Mouse (Mus musculus): Measurements from ENCODE around the gene Ddx4. TPM values are rescaled to one million over a fixed set of nuclear protein-coding genes. Genes with fewer than 3 reads are reported as not detected.
"Not testable (repeated sequence)": the region's sequence is repeated elsewhere in the genome, so short reads cannot be mapped to it uniquely, and the experiment has no call there.

The Ddx4 gene
- polyA plus RNA-seq, 1 experiment from 2014 or later = 0.64 TPM

GRCm38 (mm10) chr13:112635174-112635837 lies 17.0 kb downstream of the Ddx4 start:
- no peak overlapping the region for H3K9ac ChIP-seq
- no peaks in the 10 kb centered on the region for H3K4me1 ChIP-seq
- H3K4me3 ChIP-seq = no peak overlapping the region
- no peaks in the 10 kb centered on the region for H3K27me3 ChIP-seq (replicated peaks)
- no peak for ATAC-seq (ENCODE audit: extremely low read depth, insufficient number of reproducible peaks, low FRiP score, low TSS enrichment)
- H3K9me3 ChIP-seq = no peaks in the 10 kb centered on the region
- WGBS = 59% methylated on average over 7 of the region's 7 CpGs
- no peak overlapping the region for H3K4me2 ChIP-seq
- H3K27ac ChIP-seq (replicated peaks) = no peak overlapping the region
- no peaks in the 10 kb centered on the region for H3K36me3 ChIP-seq

GRCm38 (mm10) chr13:112625566-112625965 lies 26.7 kb downstream of the Ddx4 start:
- Histone ChIP-seq H3K27ac (replicated peaks) (no peak overlapping the region), H3K4me1 (no peaks in the 10 kb centered on the region), H3K36me3 (no peaks in the 10 kb centered on the region), H3K4me2 (no peak overlapping the region), H3K9ac (no peak overlapping the region), H3K9me3 (no peaks in the 10 kb centered on the region), H3K4me3 (no peak overlapping the region), H3K27me3 (replicated peaks) (no peaks in the 10 kb centered on the region)
- no peak for ATAC-seq (ENCODE audit: extremely low read depth, insufficient number of reproducible peaks, low FRiP score, low TSS enrichment)

- Histone ChIP-seq H3K27me3 (replicated peaks) (no peaks in the 10 kb centered on the region), H3K36me3 (no peaks in the 10 kb centered on the region), H3K4me3 (no peak overlapping the region), H3K9me3 (no peaks in the 10 kb centered on the region), H3K4me1 (no peaks in the 10 kb centered on the region), H3K4me2 (no peak overlapping the region), H3K27ac (replicated peaks) (no peak overlapping the region), H3K9ac (no peak overlapping the region)
- 50% methylated on average over 3 of the region's 3 CpGs for WGBS
- ATAC-seq (ENCODE audit: extremely low read depth, insufficient number of reproducible peaks, low FRiP score, low TSS enrichment) = no peak
Measured at GRCm38 (mm10) chr13:112624622-112625021, 27.7 kb downstream of the Ddx4 start.

- WGBS = 44% methylated on average over 7 of the region's 7 CpGs
- Histone ChIP-seq H3K9ac (no peak overlapping the region), H3K27me3 (replicated peaks) (no peaks in the 10 kb centered on the region), H3K27ac (replicated peaks) (no peak overlapping the region), H3K4me3 (no peak overlapping the region), H3K4me2 (no peak overlapping the region), H3K4me1 (no peaks in the 10 kb centered on the region), H3K36me3 (no peaks in the 10 kb centered on the region), H3K9me3 (no peaks in the 10 kb centered on the region)
- ATAC-seq (ENCODE audit: extremely low read depth, insufficient number of reproducible peaks, low FRiP score, low TSS enrichment) = no peak
Measured at GRCm38 (mm10) chr13:112623656-112624055, 28.6 kb downstream of the Ddx4 start.

DNA sequence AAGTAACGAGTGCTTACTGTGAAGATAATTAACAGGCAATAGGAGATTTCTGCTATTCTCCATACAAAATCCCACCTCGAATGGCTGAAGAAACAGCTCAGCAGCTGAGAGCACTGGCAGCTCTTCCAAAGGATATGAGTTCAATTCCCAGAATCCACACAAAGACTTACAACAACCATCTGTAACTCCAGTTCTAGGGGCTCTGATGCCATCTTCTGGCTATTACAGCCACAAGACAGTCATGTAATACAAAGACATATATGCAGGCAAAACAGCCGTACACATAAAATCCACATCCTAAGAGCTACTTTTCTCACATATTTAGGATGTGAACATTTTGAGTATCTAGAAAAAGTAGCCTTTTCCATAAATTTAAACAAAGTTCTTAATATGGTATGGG lies 30.7 kb downstream of the Ddx4 start:
- Histone ChIP-seq H3K4me3 (no peak overlapping the region), H3K9ac (no peak overlapping the region), H3K36me3 (no peaks in the 10 kb centered on the region), H3K27ac (replicated peaks) (no peak overlapping the region), H3K9me3 (no peaks in the 10 kb centered on the region), H3K4me1 (no peaks in the 10 kb centered on the region), H3K27me3 (replicated peaks) (no peaks in the 10 kb centered on the region), H3K4me2 (no peak overlapping the region)
- WGBS = 77% methylated on average over 3 of the region's 3 CpGs
- ATAC-seq (ENCODE audit: extremely low read depth, insufficient number of reproducible peaks, low FRiP score, low TSS enrichment) = no peak

DNA sequence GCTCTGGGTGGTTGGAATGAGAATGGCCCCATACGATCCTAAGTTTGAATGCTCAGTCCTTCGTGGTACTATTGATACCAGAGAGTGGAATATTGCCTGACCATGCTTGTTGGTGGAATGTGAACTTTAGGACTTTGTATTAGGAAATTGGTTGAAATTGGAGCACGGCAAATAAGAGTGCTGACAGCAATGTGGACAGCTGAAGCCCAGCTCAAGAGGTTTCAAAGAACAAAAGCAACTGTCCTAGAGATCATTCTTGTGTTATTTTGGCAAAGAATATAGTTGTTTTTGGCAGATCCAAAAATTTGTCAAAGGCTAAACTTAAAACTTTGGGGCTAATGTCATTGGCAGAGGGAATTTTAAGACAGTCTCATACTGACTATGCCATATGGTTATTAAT lies 43.7 kb downstream of the Ddx4 start:
- Histone ChIP-seq H3K9ac (no peak overlapping the region), H3K27ac (replicated peaks) (no peak overlapping the region), H3K36me3 (no peaks in the 10 kb centered on the region), H3K9me3 (no peaks in the 10 kb centered on the region), H3K27me3 (replicated peaks) (no peaks in the 10 kb centered on the region), H3K4me1 (no peaks in the 10 kb centered on the region), H3K4me3 (no peak overlapping the region), H3K4me2 (no peak overlapping the region)
- WGBS = 80% methylated on average over 3 of the region's 3 CpGs
- no peak for ATAC-seq (ENCODE audit: extremely low read depth, insufficient number of reproducible peaks, low FRiP score, low TSS enrichment)

DNA sequence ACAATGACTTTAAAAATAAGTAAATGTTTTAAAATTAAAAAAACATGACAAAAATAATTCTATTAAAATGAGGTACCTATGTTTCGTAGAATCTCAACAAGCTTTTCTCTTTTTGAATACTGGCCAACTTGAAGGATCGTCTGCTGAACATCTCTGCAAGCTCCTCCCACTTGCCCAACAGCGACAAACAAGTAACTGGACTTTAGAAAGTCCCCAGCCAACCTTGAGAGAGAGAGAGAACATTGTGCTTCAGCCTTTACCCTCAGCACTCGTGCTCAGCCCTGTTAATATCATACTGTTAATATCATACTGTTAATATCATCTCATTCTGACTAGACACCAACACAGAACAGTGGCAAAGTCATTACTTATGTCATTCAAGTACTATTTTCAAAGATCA lies 47.9 kb downstream of the Ddx4 start:
- Histone ChIP-seq H3K27me3 (replicated peaks) (no peaks in the 10 kb centered on the region), H3K9ac (no peak overlapping the region), H3K4me2 (no peak overlapping the region), H3K4me3 (no peak overlapping the region), H3K27ac (replicated peaks) (no peak overlapping the region), H3K36me3 (no peaks in the 10 kb centered on the region), H3K4me1 (no peaks in the 10 kb centered on the region), H3K9me3 (no peaks in the 10 kb centered on the region)
- ATAC-seq (ENCODE audit: extremely low read depth, insufficient number of reproducible peaks, low FRiP score, low TSS enrichment) = no peak
- WGBS = 55% methylated on average over 4 of the region's 4 CpGs

DNA sequence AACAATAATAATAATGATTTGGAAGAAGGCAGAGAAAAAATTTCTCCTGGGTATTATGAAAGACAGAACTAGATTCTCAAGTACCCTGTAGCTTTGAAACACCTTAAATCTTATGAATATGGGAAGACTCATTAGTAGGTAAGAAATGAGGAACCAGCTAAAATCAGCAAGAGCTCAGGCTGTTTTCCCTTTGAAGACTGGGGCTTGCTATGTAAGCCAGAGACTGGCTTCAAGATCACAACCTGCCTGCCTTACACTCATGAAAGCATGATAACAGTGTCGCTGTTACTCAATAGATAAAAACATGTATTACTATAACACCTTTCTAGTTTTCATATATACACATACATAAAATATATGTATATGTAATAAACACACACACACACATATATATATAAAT lies 48.4 kb downstream of the Ddx4 start:
- no peak overlapping the region for H3K27ac ChIP-seq (replicated peaks)
- ATAC-seq (ENCODE audit: extremely low read depth, insufficient number of reproducible peaks, low FRiP score, low TSS enrichment) = no peak
- H3K4me1 ChIP-seq = no peaks in the 10 kb centered on the region
- no peak overlapping the region for H3K4me2 ChIP-seq
- no peaks in the 10 kb centered on the region for H3K9me3 ChIP-seq
- H3K4me3 ChIP-seq = no peak overlapping the region
- no peak overlapping the region for H3K9ac ChIP-seq
- no peaks in the 10 kb centered on the region for H3K36me3 ChIP-seq
- 68% methylated on average over 1 of the region's 1 CpGs for WGBS
- no peaks in the 10 kb centered on the region for H3K27me3 ChIP-seq (replicated peaks)

- Histone ChIP-seq H3K4me3 (no peak overlapping the region), H3K27me3 (replicated peaks) (no peaks in the 10 kb centered on the region), H3K9ac (no peak overlapping the region), H3K36me3 (no peaks in the 10 kb centered on the region), H3K4me2 (no peak overlapping the region), H3K27ac (replicated peaks) (no peak overlapping the region), H3K9me3 (no peaks in the 10 kb centered on the region), H3K4me1 (no peaks in the 10 kb centered on the region)
- WGBS = 84% methylated on average over 2 of the region's 2 CpGs
- ATAC-seq (ENCODE audit: extremely low read depth, insufficient number of reproducible peaks, low FRiP score, low TSS enrichment) = no peak
Measured at GRCm38 (mm10) chr13:112602607-112603006, 49.7 kb downstream of the Ddx4 start.

- not testable (repeated sequence) for H3K4me3 ChIP-seq; H3K9me3 ChIP-seq; H3K4me1 ChIP-seq; H3K27me3 ChIP-seq (replicated peaks); H3K4me2 ChIP-seq; H3K27ac ChIP-seq (replicated peaks); ATAC-seq (ENCODE audit: extremely low read depth, insufficient number of reproducible peaks, low FRiP score, low TSS enrichment); H3K36me3 ChIP-seq; H3K9ac ChIP-seq
- WGBS = 95% methylated on average over 5 of the region's 8 CpGs
Measured at GRCm38 (mm10) chr13:112594260-112594659, 58.0 kb downstream of the Ddx4 start, which contains the start of gene Il31ra. Gene Il31ra, minus strand, starts transcription at chr13:112594360.

GRCm38 (mm10) chr13:112590254-112590653 lies 62.0 kb downstream of the Ddx4 start:
- Histone ChIP-seq H3K4me3 (no peak overlapping the region), H3K36me3 (no peaks in the 10 kb centered on the region), H3K4me1 (0 out of 2 replicates have a peak, but pooled peaks cover 4% of the 10 kb centered on the region), H3K9me3 (no peaks in the 10 kb centered on the region), H3K27ac (replicated peaks) (no peak overlapping the region), H3K27me3 (replicated peaks) (no peaks in the 10 kb centered on the region), H3K9ac (no peak overlapping the region), H3K4me2 (no peak overlapping the region)
- no peak for ATAC-seq (ENCODE audit: extremely low read depth, insufficient number of reproducible peaks, low FRiP score, low TSS enrichment)
- WGBS = 25% methylated on average over 2 of the region's 2 CpGs

DNA sequence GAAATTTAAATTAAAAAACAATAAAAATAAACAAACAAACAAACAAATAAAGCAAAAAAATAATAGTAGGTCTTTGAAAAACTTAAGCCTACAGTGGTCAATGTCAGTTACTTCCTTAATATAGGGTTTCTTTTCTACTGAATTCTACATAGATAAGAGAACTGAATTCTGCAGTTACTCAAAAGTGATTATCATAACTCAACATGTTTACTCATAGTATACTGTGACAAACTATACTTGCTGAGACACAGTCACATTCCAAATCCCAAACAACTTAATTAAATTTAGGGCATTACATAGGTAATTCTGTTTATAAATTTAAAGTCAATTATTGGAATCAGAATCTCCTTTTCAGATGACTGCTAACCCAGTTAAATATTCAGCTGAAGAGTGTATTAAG lies 62.6 kb downstream of the Ddx4 start:
- no peak for ATAC-seq (ENCODE audit: extremely low read depth, insufficient number of reproducible peaks, low FRiP score, low TSS enrichment)
- Histone ChIP-seq H3K36me3 (no peaks in the 10 kb centered on the region), H3K9me3 (no peaks in the 10 kb centered on the region), H3K27me3 (replicated peaks) (no peaks in the 10 kb centered on the region), H3K9ac (no peak overlapping the region), H3K4me1 (0 out of 2 replicates have a peak, but pooled peaks cover 4% of the 10 kb centered on the region), H3K27ac (replicated peaks) (no peak overlapping the region), H3K4me2 (no peak overlapping the region), H3K4me3 (no peak overlapping the region)
